ENCODE assay signal across 10 mouse cellular contexts in genomic region chr12:3866654-3867370, GRCm38 (mm10).
DNase-seq lines count a peak whose midpoint lies in the region; TF ChIP-seq lines count a peak whose summit lies in the region.
"Had no signal": no experiment of that assay in that cellular context is flagged by ENCODE, and none has a peak within 500 bp of the region (broad histone marks: within the 10 kb centered on the region; RNA-seq: fewer than 3 reads in every experiment).

No protein-coding gene starts in this region.

- no peak for TF ChIP-seq CTCF in heart, adult 2 months (IDR thresholded peaks at IDR 0.05)

- no peak overlapping the region for H3K4me3 ChIP-seq in heart, adult 2 months
- H3K4me3 ChIP-seq: embryonic facial prominence, embryonic 12.5 days; midbrain, embryonic 12.5 days had no signal

- H3K27ac ChIP-seq in heart, adult 2 months = peak overlapping the region; percentile 37
- H3K27ac ChIP-seq: embryonic facial prominence, embryonic 12.5 days; midbrain, embryonic 12.5 days had no signal

- H3K27me3 ChIP-seq in heart, adult 2 months (ENCODE audit: control insufficient read depth, insufficient read depth, low read length) = no peaks in the 10 kb centered on the region
- H3K27me3 ChIP-seq: embryonic facial prominence, embryonic 12.5 days; midbrain, embryonic 12.5 days had no signal

- TF ChIP-seq POLR2A in heart, adult 2 months (IDR thresholded peaks at IDR 0.05; ENCODE audit: insufficient read depth, low read depth, low read length) = no peak

- DNase-seq in heart, adult 2 months = no peak
- no peak for DNase-seq in heart, postnatal 14 days
- peak; percentile 37 for DNase-seq in testis, postnatal 14 days (ENCODE audit: low spot score)
- DNase-seq in testis, postnatal 10 days (ENCODE audit: low spot score) = no peak
- DNase-seq in kidney, postnatal 10 days = peak; percentile 75
- peak; percentile 68 for DNase-seq in skeletal muscle tissue, adult 2 months (ENCODE audit: low read depth, low spot score)
- no peak for DNase-seq in left cerebral cortex, adult 9 months (ENCODE audit: low spot score in 2 of 2)
- DNase-seq in embryo, embryonic 11 days = no peak

- no peaks in the 10 kb centered on the region; the same call in 1 of the 2 replicates for H3K79me2 ChIP-seq in heart, adult 2 months (replicated peaks; ENCODE audit: control insufficient read depth, insufficient read depth, low read length)

- 55% methylated on average over 12 of the region's 12 CpGs for WGBS in heart, adult 2 months

- no peak overlapping the region for H3K9ac ChIP-seq in heart, adult 2 months (ENCODE audit: low read depth, low read length)
- H3K9ac ChIP-seq: embryonic facial prominence, embryonic 12.5 days; midbrain, embryonic 12.5 days had no signal

- H3K4me1 ChIP-seq in heart, adult 2 months (ENCODE audit: control insufficient read depth, insufficient read depth, low read length) = peaks cover 22% of the 10 kb centered on the region

- intact Hi-C loops in heart, adult 2 months (cut with DNase I) = loop anchor here (10.0 kb wide), 1 partner anchor 172 kb away; no protein-coding TSS in a partner anchor
- intact Hi-C loops in heart, postnatal 14 days (cut with DNase I) = no loop called here

- H3K36me3 ChIP-seq in heart, adult 2 months (ENCODE audit: control insufficient read depth, insufficient read depth, low read length) = peaks cover 8% of the 10 kb centered on the region; the same call in 1 of the 2 replicates

- TF ChIP-seq EP300 in heart, adult 2 months (IDR thresholded peaks at IDR 0.05; ENCODE audit: insufficient read depth, low read depth, low read length) = 0 out of 2 replicates have a peak, but pooled peaks have one; percentile 29

Comparison
In these comparisons a context has a peak if more than half of its experiments do, and no peak if none do; other contexts are left out.
1. DNase-seq: peak in testis, postnatal 14 days (single experiment), kidney, postnatal 10 days (single experiment) and skeletal muscle tissue, adult 2 months (single experiment); none in heart, adult 2 months (0 of 2), heart, postnatal 14 days (0 of 2), testis, postnatal 10 days (single experiment), left cerebral cortex, adult 9 months (0 of 2) and embryo, embryonic 11 days (single experiment).